Mouse (Mus musculus) embryonic stem cell, embryonic (primary cell): ENCODE data around the gene Galntl6.

ENCODE experiments used
- CTCF ChIA-PET, 4 experiments: fragments of 300-600 bp in 2 of 4; fragments of 350-600 bp in 2 of 4; sonication (Branson Sonifier 250); formaldehyde crosslinking; loops; one replicate each; lab custom pipeline; 2022; ENCODE audit warnings: inconsistent platforms in 2 of 4; lab: Charles Lee
- POLR2A ChIA-PET, 4 experiments: fragments of 300-600 bp in 2 of 4; fragments of 350-600 bp in 2 of 4; sonication (Branson Sonifier 250); formaldehyde crosslinking; loops; one replicate each; lab custom pipeline; 2022; ENCODE audit warnings: antibody characterized with exemption in 4 of 4, inconsistent platforms in 1 of 4; lab: Charles Lee

The Galntl6 gene

GRCm38 (mm10) chr8:57816034-57816433 lies 1096.4 kb downstream of the Galntl6 start:
- CTCF ChIA-PET: no interaction called here
- POLR2A ChIA-PET: no interaction called here

DNA sequence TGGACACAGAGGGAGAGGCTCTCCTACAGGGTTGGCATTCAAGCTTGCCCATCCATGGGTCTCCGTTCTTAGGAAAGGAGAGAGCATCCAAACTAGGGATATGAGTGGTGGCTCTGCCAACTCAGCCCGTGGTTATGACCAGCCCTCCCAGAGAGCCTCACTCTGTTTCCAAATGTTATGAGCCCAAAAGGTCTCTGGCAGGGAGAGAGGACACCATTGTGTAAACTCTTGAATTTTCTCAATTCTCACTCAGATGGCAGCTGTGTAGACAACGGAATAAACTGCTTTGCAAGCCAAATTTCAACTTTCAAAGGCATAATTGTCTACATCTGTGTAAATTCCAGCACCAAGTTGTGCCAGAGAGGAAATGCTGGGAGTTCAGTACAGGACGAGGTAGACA lies 1105.4 kb downstream of the Galntl6 start:
- POLR2A ChIA-PET: interaction anchor here in 1 of 4 experiments (0.6 to 0.8 kb wide), 2 partner anchors 10 to 1086 kb away, joined by 3 read pairs; no protein-coding TSS in a partner anchor
- CTCF ChIA-PET: interaction anchor here in 2 of 4 experiments (0.6 to 1.3 kb wide), 3 partner anchors 231 to 445 kb away, joined by 3 to 4 read pairs (median 3); no protein-coding TSS in a partner anchor

GRCm38 (mm10) chr8:57805094-57805493 lies 1107.3 kb downstream of the Galntl6 start:
- POLR2A ChIA-PET: interaction anchor here in 1 of 4 experiments (0.6 kb wide), 1 partner anchor 225 kb away, joined by 4 read pairs; no protein-coding TSS in a partner anchor
- CTCF ChIA-PET: interaction anchor here in 1 of 4 experiments (0.7 kb wide), 1 partner anchor 13 kb away, joined by 4 read pairs; no protein-coding TSS in a partner anchor

DNA sequence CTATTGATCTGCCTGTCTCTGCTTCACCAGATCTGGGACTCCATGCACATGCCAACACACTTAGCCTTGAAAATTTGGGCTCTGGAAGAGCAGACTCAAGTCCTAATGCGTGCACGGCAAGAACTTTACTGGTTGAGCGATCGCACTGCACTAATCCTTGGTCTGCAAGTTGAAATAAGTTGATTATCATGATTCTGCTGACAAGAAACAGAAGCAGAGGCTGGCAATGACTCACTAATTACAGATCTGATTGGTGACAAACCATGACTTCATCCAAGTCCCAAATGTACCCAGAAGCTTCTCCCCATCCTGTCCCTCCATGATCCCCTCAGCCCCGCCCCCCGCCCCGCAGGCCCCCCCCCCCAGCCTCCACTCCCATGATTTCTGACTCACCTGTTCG lies 1108.6 kb downstream of the Galntl6 start:
- CTCF ChIA-PET: interaction anchor here in 2 of 4 experiments (0.6 to 1.4 kb wide), 2 partner anchors 229 kb away, joined by 3 read pairs; no protein-coding TSS in a partner anchor
- POLR2A ChIA-PET: no interaction called here

GRCm38 (mm10) chr8:57801197-57801596 lies 1111.2 kb downstream of the Galntl6 start:
- CTCF ChIA-PET: interaction anchor here in 2 of 4 experiments (1.5 to 2.1 kb wide), 5 partner anchors 10 to 261 kb away, joined by 8 to 43 read pairs (median 12); no protein-coding TSS in a partner anchor
- POLR2A ChIA-PET: no interaction called here

DNA sequence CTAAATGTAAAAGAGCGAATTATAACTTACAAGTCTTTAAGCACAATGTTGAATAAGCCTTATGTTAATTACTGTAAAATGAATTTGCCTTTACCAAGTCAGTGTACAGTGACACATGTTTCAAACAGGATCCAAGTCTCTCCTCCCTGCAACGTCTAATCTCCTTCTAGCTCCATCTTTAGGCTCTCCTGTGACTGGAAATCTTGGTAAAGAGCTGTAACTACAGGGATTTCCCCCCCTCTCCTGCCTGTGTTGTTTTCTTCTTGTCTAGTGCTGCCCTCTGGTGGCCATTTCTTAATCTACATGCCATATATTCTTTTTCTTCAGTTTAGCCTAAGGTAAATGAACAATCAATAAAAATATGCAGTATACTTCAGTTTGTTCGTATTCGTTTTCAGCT lies 1112.1 kb downstream of the Galntl6 start:
- ChIA-PET POLR2A (interaction anchor here (0.5 to 1.5 kb wide), 11 partner anchors 33 to 296 kb away, joined by 3 to 7 read pairs (median 4); no protein-coding TSS in a partner anchor), CTCF (interaction anchor here (0.5 to 2.1 kb wide), 41 partner anchors 8 to 619 kb away, joined by 3 to 43 read pairs (median 5); partner anchors contain the start of gene Galnt7 (in 1 of the 4))

DNA sequence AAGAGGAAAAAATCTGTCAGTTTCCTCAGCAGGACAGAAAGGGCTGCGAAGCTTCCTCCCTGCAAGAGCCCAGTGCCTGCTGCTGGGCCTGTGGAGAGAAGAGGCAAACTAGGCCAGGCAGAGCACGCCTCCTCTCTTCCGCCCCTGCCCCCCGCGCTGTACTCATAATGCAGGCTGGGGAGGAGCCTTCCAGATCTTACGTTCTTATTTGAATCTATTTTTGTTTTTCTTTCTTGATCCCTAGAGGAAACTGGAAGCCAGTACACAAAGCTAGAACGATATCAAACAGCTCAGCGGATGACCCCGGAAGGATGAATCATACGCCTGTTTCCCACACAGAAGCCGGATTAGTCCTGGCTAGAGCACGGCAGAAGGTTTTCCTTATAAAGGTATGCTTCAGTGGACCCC lies 1112.6 kb downstream of the Galntl6 start:
- CTCF ChIA-PET: interaction anchor here (0.5 to 2.1 kb wide), 39 partner anchors 8 to 619 kb away, joined by 3 to 43 read pairs (median 5); partner anchors contain the start of gene Galnt7 (in 1 of the 4)
- POLR2A ChIA-PET: interaction anchor here (0.5 to 1.5 kb wide), 8 partner anchors 32 to 296 kb away, joined by 3 to 7 read pairs (median 4); no protein-coding TSS in a partner anchor

- ChIA-PET POLR2A (interaction anchor here in 3 of 4 experiments (0.6 to 3.6 kb wide), 4 partner anchors 29 to 258 kb away, joined by 3 to 17 read pairs (median 4); no protein-coding TSS in a partner anchor), CTCF (interaction anchor here (0.6 to 6.6 kb wide), 6 partner anchors 214 to 978 kb away, joined by 3 to 123 read pairs (median 26); no protein-coding TSS in a partner anchor)
These were observed 1119.0 kb downstream of the Galntl6 start for GRCm38 (mm10) chr8:57793455-57793854.

DNA sequence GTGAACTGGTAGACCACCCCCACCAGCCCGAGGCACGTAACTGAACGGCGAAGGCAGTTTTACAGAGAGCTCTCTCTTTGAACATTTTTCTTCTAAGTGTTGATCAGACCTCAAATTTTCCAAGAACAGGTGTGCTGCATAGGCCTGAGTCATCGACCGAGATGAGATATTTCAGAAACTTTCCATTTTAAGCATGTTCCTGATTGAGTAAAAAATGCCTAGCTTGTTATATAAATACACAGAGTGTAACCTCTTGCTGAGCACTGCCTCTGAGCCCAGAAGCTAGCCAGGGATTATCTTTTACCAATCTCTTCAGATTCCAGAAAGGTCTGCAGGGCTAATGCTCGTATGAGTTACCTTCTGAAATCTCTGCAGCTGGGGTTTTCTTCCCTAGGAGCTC lies 1120.2 kb downstream of the Galntl6 start:
- POLR2A ChIA-PET: interaction anchor here in 3 of 4 experiments (0.6 to 3.6 kb wide), 4 partner anchors 218 to 850 kb away, joined by 3 to 17 read pairs (median 4); no protein-coding TSS in a partner anchor
- CTCF ChIA-PET: interaction anchor here (0.5 to 6.6 kb wide), 19 partner anchors 8 to 252 kb away, joined by 3 to 123 read pairs (median 6); no protein-coding TSS in a partner anchor

GRCm38 (mm10) chr8:57791309-57791721 lies 1121.1 kb downstream of the Galntl6 start:
- ChIA-PET POLR2A (interaction anchor here in 3 of 4 experiments (0.9 to 3.6 kb wide), 6 partner anchors 215 to 275 kb away, joined by 3 to 17 read pairs (median 4); no protein-coding TSS in a partner anchor), CTCF (interaction anchor here (0.5 to 6.6 kb wide), 21 partner anchors 9 to 477 kb away, joined by 3 to 123 read pairs (median 6); partner anchors contain the start of gene Galnt7 (in 1 of the 4))

DNA sequence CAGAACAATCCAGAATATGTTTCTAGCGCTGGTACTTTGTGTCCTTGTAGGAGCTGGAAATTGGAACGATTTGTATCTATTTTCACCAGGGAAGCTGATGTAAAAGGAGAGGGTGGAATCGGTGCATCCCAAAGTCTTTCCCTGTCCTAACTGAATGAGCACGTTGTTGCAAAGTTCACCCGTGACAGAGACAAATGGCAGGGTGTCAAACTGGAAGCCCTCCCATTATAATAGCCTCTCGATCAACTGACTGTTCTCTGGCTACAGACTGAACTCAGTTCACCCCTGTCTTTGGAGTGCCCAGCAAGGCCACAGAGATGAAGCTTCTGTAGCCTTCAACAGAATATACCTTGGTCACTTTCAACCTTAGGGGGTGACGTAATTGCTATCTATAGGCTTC lies 1132.9 kb downstream of the Galntl6 start:
- POLR2A ChIA-PET: no interaction called here
- CTCF ChIA-PET: interaction anchor here in 1 of 4 experiments (1.9 kb wide), 1 partner anchor 205 kb away, joined by 5 read pairs; no protein-coding TSS in a partner anchor

DNA sequence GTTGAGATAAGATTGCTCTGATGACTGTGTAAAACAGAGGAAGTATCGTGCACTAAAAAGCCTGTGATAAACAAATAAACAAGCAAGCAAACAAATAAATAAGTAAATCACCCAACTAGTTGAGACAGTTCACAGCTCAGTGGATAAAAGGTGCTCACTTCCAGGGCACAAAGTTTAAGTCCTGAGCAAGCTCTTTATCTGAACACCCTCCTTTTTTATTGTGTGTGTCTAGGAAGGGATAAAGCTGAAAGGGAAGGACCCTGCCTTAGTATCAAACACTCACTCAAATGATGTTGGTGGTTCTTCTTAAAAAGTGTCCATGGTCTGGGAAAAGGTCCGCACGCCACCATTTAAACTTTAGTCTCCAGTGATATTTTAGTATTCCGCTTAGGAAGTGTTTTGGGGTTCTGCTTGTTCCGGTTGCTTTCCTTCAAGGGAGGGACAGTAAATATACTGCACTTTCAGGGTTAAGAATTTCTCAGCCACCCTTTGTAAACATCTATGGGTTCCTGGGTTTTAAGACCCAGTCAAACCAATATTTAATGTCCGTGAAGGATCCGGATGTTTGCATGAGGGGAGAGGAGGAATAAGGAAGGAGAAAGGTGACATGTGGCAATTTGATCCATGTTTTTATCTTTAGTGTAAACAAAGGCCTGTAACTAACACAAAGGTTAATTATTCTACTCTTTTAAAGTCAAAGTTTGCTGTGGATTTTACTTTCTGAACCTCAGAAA lies 1134.3 kb downstream of the Galntl6 start:
- CTCF ChIA-PET: interaction anchor here in 1 of 4 experiments (1.9 kb wide), 1 partner anchor 204 kb away, joined by 5 read pairs; no protein-coding TSS in a partner anchor
- POLR2A ChIA-PET: no interaction called here

DNA sequence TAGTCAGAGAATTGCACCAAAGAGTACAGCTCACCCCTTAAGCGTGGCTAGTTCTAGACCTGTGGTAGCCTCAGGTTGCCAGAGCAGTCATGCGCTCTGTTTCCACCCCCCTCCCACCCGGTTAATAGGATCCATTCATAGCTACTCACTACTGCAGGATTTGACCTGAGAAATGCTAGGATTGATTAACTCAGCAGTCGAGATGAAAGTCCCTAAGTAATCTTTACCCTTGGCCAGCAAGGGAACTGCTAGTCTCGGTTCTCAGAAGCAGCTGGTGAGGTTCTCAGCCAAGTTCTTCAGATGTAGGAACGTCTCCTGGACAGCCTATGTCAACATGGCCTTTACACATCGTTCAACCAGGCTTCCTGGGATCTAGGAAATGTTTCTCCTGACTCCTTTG lies 1135.7 kb downstream of the Galntl6 start:
- ChIA-PET CTCF (no interaction called here), POLR2A (interaction anchor here in 1 of 4 experiments (0.6 kb wide), 2 partner anchors 257 to 279 kb away, joined by 3 to 5 read pairs; no protein-coding TSS in a partner anchor)

- ChIA-PET CTCF (interaction anchor here in 1 of 4 experiments (0.5 kb wide), 1 partner anchor 120 kb away, joined by 3 read pairs; no protein-coding TSS in a partner anchor), POLR2A (interaction anchor here in 1 of 4 experiments (0.6 kb wide), 1 partner anchor 311 kb away, joined by 5 read pairs; no protein-coding TSS in a partner anchor)
These were observed 1139.6 kb downstream of the Galntl6 start for GRCm38 (mm10) chr8:57772732-57773265.

- ChIA-PET POLR2A (interaction anchor here in 3 of 4 experiments (0.6 to 1.4 kb wide), 5 partner anchors 10 to 186 kb away, joined by 3 to 4 read pairs (median 3); no protein-coding TSS in a partner anchor), CTCF (interaction anchor here in 1 of 4 experiments (1.0 kb wide), 1 partner anchor 25 kb away, joined by 3 read pairs; no protein-coding TSS in a partner anchor)
These were observed 1144.9 kb downstream of the Galntl6 start for GRCm38 (mm10) chr8:57767541-57767940.

DNA sequence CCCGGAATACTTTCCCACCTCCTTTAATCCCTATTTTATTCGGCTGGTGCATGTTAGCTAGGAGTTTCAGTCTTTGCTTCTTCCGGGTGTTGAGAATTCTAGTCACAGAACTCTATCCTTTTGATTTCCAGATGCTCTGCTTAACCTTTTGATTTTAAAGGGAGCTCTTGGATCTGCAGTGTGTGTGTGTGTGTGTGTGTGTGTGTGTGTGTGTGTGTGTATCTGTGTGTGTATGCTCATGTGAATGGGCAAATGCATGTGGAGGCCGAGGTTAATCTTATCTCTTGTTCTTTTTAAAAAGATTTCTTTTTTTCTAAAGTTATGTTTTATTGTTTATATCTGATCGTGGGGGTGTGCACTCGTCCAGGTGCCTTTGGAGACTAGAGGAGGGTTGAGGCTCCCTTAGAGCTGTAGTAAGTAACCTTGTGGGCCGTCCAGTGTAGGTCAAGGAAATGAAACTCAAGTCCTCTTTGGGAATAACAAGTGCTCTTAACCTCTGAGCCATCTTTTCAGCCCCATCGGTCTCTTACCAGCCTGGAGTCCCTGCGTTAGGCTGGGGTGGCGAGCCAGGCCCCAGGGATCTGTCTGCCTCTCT lies 1145.9 kb downstream of the Galntl6 start:
- ChIA-PET POLR2A (interaction anchor here in 3 of 4 experiments (0.9 to 1.6 kb wide), 7 partner anchors 17 to 279 kb away, joined by 3 to 4 read pairs (median 3); partner anchors contain the start of gene Sap30 (in 1 of the 3)), CTCF (interaction anchor here in 1 of 4 experiments (0.5 to 1.1 kb wide), 3 partner anchors 155 to 190 kb away, joined by 3 to 4 read pairs (median 4); no protein-coding TSS in a partner anchor)

- CTCF ChIA-PET: interaction anchor here in 1 of 4 experiments (0.5 to 1.1 kb wide), 3 partner anchors 154 to 189 kb away, joined by 3 to 4 read pairs (median 4); no protein-coding TSS in a partner anchor
- POLR2A ChIA-PET: interaction anchor here in 3 of 4 experiments (0.9 to 1.6 kb wide), 5 partner anchors 16 to 278 kb away, joined by 3 to 4 read pairs (median 3); partner anchors contain the start of gene Sap30 (in 1 of the 3)
These were observed 1146.6 kb downstream of the Galntl6 start for GRCm38 (mm10) chr8:57765726-57766351.
